Mouse (Mus musculus) forebrain, postnatal 0 days (tissue): ENCODE measurements around the gene Sh3bgrl3. TPM values are rescaled to one million over a fixed set of nuclear protein-coding genes. Genes with fewer than 3 reads are reported as not detected.

Source experiments
- ATAC-seq: fragments of 200-750 bp; cut with Nextera tagmentation; 2 replicates; pipeline ENCODE4 v1.8.0; 2017; ENCODE audit warnings: mild to moderate bottlenecking, moderate library complexity
- DNase-seq: peaks from one replicate; pipeline ENCODE4 v3.0.0-alpha.2; 2015
- H3K27ac ChIP-seq: fragments of 300-500 bp; sonication (generic); 2 replicates; pipeline ENCODE4 v1.5.1; 2014; ENCODE audit warnings: low read depth, mild to moderate bottlenecking, antibody characterized with exemption, low read length, moderate library complexity, mixed read lengths
- H3K27me3 ChIP-seq: fragments of 300-500 bp; sonication (generic); 2 replicates; pipeline ENCODE4 v1.6.1; 2014; ENCODE audit warnings: mild to moderate bottlenecking, low read length, mixed read lengths; ENCODE audit not compliant: insufficient read depth
- H3K36me3 ChIP-seq: fragments of 300-500 bp; sonication (generic); 2 replicates; pipeline ENCODE4 v1.6.1; 2014; ENCODE audit warnings: mild to moderate bottlenecking, moderate library complexity; ENCODE audit not compliant: insufficient read depth
- H3K4me1 ChIP-seq: fragments of 300-500 bp; sonication (generic); 2 replicates; pipeline ENCODE4 v1.6.1; 2014; ENCODE audit warnings: antibody characterized with exemption; ENCODE audit not compliant: insufficient read depth
- H3K4me2 ChIP-seq: fragments of 300-500 bp; sonication (generic); 2 replicates; pipeline ENCODE4 v1.6.1; 2014; ENCODE audit warnings: low read depth, mild to moderate bottlenecking, moderate library complexity
- H3K4me3 ChIP-seq: fragments of 300-500 bp; sonication (generic); 2 replicates; pipeline ENCODE4 v1.5.1; 2014; ENCODE audit warnings: low read depth, low read length, mixed read lengths
- H3K9ac ChIP-seq: fragments of 300-500 bp; sonication (generic); 2 replicates; pipeline ENCODE4 v1.6.1; 2014; ENCODE audit warnings: mild to moderate bottlenecking
- H3K9me3 ChIP-seq: fragments of 300-500 bp; sonication (generic); 2 replicates; pipeline ENCODE4 v1.6.1; 2016; ENCODE audit warnings: low read length
- CTCF ChIP-seq: sonication (generic); IDR thresholded peaks from 2 replicates; pipeline ENCODE4 v1.5.1; 2016; ENCODE audit warnings: antibody characterized with exemption, control low read depth, low read depth
- WGBS: fragments of 180-500 bp; shearing (Covaris S2); extraction: QIAGEN DNeasy Blood & Tissue Kit; methylation state at CpG from one replicate; pipeline ENCODE4 v1.1.7; 2014; 5-methylcytosine and 5-hydroxymethylcytosine counted together
- polyA plus RNA-seq: library from polyadenylated mRNA; unstranded; fragments of >200 nt; fragmentation: Nextera tagmentation; extraction: Ambion mirVana; gene quantifications from 2 replicates; pipeline ENCODE4 v1.2.1, GENCODE M21; 2015
- total RNA-seq: library from RNA; depleted of rRNA; stranded (reverse); fragments of >200 nt; gene quantifications from 2 replicates; pipeline ENCODE4 v1.2.3, GENCODE M21; 2014

Gene Sh3bgrl3
- total and polyA plus RNA-seq, 2 experiments from 2014 or later = 162 to 579 TPM

DNA sequence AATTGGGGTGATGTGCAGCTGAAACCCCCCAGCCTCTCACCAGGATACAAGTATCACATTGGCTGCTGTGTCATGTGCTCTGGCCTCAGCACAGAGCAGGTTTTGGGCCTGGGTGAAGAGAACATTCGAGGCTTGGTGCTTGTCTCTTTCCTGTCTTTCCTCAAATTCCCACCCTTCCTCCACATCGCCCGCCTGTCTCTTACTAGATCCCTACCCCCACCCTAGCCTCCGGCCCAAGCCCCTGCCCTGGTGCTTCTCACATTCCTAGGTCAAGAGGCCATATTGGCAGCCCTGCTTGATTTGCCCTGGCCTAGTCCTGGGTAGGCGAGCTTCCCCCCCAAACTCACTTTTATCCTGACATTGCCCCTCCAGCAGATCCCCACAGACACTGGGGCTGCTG is 9.5 kb downstream of the Sh3bgrl3 start:
- Histone ChIP-seq H3K4me1 (no peaks in the 10 kb centered on the region), H3K36me3 (no peaks in the 10 kb centered on the region), H3K4me2 (no peak overlapping the region), H3K9me3 (no peaks in the 10 kb centered on the region), H3K4me3 (no peak overlapping the region), H3K27me3 (no peaks in the 10 kb centered on the region), H3K27ac (no peak overlapping the region), H3K9ac (no peak overlapping the region)
- 72% methylated on average over 5 of the region's 5 CpGs for WGBS
- no peak for TF ChIP-seq CTCF
- no peak for DNase-seq
- no peak for ATAC-seq

DNA sequence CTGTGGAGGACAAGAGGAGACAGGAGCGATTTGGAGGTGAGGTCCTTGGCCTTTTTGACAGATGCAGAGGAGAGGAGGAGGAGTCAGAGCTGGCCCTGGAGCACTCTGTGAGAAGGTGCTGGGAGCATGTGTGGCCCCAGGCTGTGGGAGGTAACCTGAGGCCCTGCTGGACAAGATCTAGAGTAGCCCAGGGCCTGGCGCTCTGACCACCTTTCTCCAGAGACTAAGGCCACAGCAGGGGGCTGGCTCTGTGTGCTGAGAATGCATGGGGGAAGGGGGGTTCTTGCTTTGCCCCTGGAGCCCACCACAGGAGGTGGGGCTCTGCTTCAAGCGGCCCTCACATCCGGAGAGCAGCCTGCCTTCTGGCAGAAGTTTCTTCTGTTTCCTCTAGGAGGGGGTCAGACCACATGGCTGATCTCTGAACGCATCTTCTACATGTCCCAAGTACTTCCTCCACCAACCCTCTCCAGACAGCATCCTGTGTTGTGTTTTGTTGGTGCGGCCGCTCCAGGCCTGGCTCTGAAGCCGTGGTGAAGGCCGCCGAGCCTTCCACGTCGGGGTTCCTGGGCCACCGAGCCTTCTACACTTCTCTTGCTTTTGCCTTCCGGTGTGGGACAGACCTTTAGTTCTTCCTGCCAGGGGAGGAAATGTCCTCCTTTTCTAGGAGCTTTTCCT is 10.3 kb downstream of the Sh3bgrl3 start:
- DNase-seq (no peak), ATAC-seq (no peak)
- H3K9me3 ChIP-seq = no peaks in the 10 kb centered on the region
- no peaks in the 10 kb centered on the region for H3K36me3 ChIP-seq
- H3K9ac ChIP-seq = no peak overlapping the region
- H3K4me2 ChIP-seq = no peak overlapping the region
- WGBS = 76% methylated on average over 14 of the region's 14 CpGs
- TF ChIP-seq CTCF = no peak
- no peaks in the 10 kb centered on the region for H3K27me3 ChIP-seq
- H3K4me1 ChIP-seq = no peaks in the 10 kb centered on the region
- no peak overlapping the region for H3K4me3 ChIP-seq
- no peak overlapping the region for H3K27ac ChIP-seq

DNA sequence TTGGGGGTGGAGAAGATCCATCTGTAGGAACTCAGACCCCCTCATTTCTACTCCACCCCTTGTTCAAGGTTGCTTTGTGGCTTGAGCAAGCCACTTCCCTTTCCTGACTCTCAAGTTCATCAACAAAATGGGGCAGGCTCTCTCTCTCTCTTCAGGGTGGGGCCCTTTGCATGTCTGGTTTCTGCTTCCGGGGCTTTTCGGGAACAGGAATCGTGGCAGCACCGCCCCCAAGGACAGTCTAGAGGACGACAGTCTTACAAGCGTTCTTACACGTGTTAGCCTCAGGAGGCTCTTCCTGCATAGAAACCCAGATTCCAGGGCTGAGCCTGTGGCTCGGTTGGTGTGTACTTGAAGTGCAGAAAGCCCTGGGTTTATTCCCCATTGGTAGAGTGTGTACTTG is 11.6 kb downstream of the Sh3bgrl3 start:
- Histone ChIP-seq H3K4me2 (no peak overlapping the region), H3K27me3 (no peaks in the 10 kb centered on the region), H3K27ac (no peak overlapping the region), H3K4me3 (no peak overlapping the region), H3K4me1 (no peaks in the 10 kb centered on the region), H3K9ac (no peak overlapping the region), H3K36me3 (no peaks in the 10 kb centered on the region), H3K9me3 (no peaks in the 10 kb centered on the region)
- no peak for ATAC-seq
- WGBS = 85% methylated on average over 8 of the region's 8 CpGs
- DNase-seq = no peak
- no peak for TF ChIP-seq CTCF

- no peak overlapping the region for H3K9ac ChIP-seq
- H3K4me2 ChIP-seq = no peak overlapping the region
- no peak for ATAC-seq
- no peak overlapping the region for H3K27ac ChIP-seq
- no peak overlapping the region for H3K4me3 ChIP-seq
- TF ChIP-seq CTCF = no peak
- no peaks in the 10 kb centered on the region for H3K9me3 ChIP-seq
- H3K36me3 ChIP-seq = no peaks in the 10 kb centered on the region
- 94% methylated on average over 2 of the region's 2 CpGs for WGBS
- no peaks in the 10 kb centered on the region for H3K27me3 ChIP-seq
- H3K4me1 ChIP-seq = no peaks in the 10 kb centered on the region
- no peak for DNase-seq
Measured at GRCm38 (mm10) chr4:134116501-134116900, 12.1 kb downstream of the Sh3bgrl3 start.

DNA sequence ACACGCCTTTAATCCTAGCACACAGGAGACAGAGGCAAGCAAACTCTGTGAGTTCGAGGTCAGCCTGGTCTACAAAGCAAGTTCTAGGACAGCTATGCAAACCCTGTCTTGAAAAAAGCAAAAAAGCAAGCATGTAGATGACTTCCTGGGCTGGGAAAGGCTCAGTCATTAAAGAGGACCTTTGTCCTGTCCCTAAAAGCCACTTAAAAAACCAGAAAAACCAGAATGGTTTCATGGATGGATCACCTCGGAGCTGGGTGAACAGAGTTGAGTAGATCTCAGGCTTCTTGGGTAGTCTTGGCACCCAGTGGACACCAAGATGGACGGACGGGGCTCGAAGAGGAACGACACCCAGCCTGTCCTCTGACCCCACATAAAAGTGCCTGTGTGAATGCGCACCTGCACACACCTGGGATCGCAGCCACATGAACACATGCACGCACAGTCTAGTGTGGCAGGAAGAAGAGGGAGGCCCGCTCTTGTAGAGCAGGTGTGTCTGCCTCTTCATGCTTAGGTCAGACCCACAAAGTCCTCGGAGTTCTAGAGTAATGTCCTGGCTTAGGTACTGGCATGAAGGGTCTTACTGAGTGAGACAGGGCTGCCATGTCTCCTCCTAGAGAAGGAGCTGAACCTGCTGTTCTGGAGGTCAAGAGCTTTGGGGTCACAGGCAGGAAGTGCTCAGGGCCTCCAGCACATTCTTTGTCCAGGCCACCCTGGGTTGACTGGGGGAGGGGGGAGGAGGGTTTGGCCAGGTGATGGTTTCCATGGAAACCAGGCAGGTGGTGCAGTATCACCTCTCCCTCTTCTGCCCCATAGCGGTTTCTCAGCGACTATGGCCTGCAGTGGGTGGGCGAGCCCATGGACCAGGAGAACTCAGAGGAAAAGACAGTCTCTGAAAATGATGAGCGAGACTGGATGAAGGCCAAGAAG is 13.1 kb downstream of the Sh3bgrl3 start:
- 91% methylated on average over 16 of the region's 16 CpGs for WGBS
- no peak overlapping the region for H3K9ac ChIP-seq
- DNase-seq = no peak
- H3K4me3 ChIP-seq = no peak overlapping the region
- no peaks in the 10 kb centered on the region for H3K9me3 ChIP-seq
- H3K36me3 ChIP-seq = no peaks in the 10 kb centered on the region
- H3K4me1 ChIP-seq = no peaks in the 10 kb centered on the region
- no peak overlapping the region for H3K4me2 ChIP-seq
- TF ChIP-seq CTCF = no peak
- ATAC-seq = no peak
- H3K27ac ChIP-seq = no peak overlapping the region
- no peaks in the 10 kb centered on the region for H3K27me3 ChIP-seq

GRCm38 (mm10) chr4:134114038-134114437 is 14.6 kb downstream of the Sh3bgrl3 start:
- no peak for DNase-seq
- H3K4me1 ChIP-seq = no peaks in the 10 kb centered on the region
- 89% methylated on average over 4 of the region's 4 CpGs for WGBS
- no peaks in the 10 kb centered on the region for H3K36me3 ChIP-seq
- no peak overlapping the region for H3K27ac ChIP-seq
- H3K9me3 ChIP-seq = no peaks in the 10 kb centered on the region
- ATAC-seq = no peak
- H3K4me2 ChIP-seq = no peak overlapping the region
- H3K4me3 ChIP-seq = no peak overlapping the region
- H3K27me3 ChIP-seq = no peaks in the 10 kb centered on the region
- no peak overlapping the region for H3K9ac ChIP-seq
- TF ChIP-seq CTCF = no peak

- no peaks in the 10 kb centered on the region for H3K27me3 ChIP-seq
- TF ChIP-seq CTCF = no peak
- H3K4me2 ChIP-seq = no peak overlapping the region
- H3K4me1 ChIP-seq = no peaks in the 10 kb centered on the region
- 47% methylated on average over 10 of the region's 10 CpGs for WGBS
- ATAC-seq (no peak), DNase-seq (no peak)
- no peak overlapping the region for H3K9ac ChIP-seq
- no peaks in the 10 kb centered on the region for H3K9me3 ChIP-seq
- no peaks in the 10 kb centered on the region for H3K36me3 ChIP-seq
- H3K4me3 ChIP-seq = no peak overlapping the region
- H3K27ac ChIP-seq = no peak overlapping the region
Measured at GRCm38 (mm10) chr4:134113356-134113994, 15.1 kb downstream of the Sh3bgrl3 start.
